Mouse (Mus musculus) ovary, postnatal 10 days (tissue): Measurements from ENCODE around the gene Pip5kl1.

ENCODE experiments used
- DNase-seq: peaks from one replicate; pipeline ENCODE4 v3.0.0; 2022; ENCODE audit warnings: low spot score

Gene Pip5kl1

DNA sequence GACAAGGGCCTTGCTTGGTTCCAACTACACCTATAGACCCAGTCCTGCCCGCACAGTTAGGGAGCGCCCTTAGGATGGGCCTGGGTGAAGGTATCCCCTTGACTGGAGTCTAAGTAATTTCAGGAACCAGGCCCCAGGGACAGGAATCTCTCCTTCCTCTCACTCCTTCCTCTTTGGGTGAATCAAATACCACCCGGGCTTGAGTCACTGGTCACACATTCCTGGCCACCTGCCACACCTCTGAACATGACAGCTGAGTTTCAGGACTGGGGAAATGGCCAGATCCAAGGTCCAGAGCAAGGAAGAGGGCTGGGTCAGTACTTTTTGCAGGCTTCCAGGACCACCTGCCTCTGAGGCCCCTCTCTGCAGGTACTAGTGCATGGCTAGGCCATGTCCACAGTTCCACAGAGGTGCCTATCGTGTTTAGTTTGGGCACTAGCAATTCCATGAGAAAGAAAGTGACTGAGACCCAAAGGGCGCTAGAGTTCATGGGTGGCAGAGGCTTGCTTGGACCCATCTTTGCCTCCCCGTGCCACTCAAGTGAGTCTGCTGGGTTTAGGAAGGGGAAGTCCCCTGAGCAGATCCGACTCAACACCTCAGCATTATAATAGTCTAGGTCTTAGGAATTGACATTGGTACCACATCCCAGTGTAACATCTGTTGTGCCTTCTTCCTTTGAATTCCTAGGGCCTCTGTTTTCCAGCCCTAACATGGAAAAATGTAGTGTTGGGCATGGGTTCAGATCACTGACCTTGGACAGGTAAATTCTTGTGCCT, 26.4 kb upstream of the Pip5kl1 start:
- no peak for DNase-seq

DNA sequence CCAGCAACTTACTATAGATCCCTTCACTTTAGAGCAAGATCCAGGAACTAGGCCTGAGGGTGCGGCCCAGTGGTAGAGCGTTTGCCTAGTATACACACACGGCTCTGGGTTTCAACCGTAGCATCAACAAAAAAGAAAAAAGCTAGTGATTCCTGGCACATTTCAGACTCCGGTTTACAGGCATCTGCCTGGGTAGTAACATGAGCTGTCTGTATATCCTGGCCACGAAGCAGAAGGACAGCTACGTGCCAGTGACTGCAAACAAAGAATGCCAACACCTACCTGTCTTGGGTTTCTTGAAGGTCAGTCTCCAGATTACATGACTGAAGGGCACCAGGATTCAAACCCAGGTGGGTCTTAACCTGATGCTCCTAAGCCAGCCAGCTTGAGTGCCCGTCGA, 25.4 kb upstream of the Pip5kl1 start:
- no peak for DNase-seq

DNA sequence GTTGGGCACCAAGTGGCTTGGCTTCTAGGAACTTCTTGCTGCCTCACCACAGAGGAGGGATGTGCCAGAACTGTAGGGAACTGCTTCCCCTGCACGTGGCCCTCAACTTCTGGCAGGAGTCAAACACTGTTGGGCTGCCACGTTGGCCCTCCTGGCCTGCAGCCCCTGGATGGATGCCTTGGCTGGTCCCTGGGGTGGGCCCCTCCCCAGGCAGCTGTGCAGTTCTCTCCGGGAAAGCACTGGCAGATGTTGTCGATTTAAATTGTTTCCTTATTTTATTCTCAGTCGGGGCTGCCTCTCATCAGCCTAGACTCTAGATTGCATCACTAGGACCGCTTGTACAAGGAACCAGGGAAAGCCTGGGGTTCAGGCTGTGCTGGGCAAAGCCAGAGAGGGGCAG, 24.8 kb upstream of the Pip5kl1 start:
- peak; percentile 48 for DNase-seq

DNA sequence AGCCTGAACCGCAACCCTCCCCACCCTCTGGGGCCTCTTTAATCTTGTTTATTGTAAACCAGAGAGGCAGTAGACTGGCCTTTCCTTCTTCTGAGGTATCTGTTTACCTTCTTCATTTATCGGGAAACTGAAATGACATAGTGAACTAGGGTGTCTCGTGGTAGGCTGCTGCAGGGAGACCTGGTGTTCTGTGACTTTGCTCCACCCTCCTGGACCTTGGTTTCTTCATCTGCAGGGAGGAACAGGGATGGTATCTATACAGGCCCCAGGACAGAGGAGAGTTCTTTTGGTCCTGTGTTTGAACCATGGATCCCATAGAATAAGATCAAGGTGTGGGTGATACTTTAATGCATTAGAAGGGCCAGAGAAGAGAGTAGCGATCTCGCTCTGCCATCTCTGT, 23.4 kb upstream of the Pip5kl1 start:
- no peak for DNase-seq

DNA sequence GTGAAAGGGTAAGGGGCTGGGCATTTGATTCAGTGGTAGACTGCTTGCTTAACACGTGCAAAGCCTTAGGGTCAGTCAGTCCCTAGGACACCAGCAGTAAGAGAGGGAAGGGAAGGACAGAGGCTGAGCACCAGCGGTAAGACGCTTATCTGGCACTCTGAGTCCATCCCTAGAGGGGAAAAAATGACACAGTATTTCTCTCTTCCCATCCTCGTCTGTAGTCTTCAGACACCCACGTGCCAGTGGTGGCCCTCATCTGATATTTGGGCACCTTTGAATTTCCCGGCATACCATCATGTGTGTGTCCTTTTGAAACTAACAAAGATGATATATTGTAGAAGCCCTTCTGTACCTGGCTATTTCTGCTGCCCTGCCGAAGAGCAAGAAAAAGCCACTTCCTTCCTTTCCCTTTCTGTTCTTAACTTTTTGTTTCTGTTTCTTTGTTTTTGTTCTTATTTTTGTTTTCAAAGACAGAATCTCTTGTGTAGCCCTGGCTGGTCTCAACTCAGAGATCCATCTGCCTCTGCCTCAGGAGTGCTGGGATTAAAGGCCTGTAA, 20.9 kb upstream of the Pip5kl1 start:
- DNase-seq = no peak

DNA sequence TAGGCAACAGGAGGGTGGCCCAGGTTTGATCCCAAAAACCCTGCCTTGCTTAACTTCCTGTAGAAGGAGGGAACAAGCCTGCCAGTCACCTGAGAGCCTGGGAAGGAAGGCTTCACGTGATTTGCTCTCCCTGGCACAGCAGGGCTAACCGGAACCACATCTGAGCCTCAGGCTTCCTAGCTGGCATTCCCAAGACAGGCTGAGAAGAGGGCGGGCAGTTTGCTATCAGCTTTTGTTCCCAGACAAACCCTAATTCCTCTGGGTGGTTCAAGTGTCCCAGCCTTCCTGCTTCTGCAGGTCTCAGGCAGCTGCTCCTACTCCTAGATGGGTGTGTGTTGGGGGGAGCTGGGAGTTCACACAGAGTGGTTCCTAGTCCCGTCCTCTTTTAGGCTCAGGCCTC, 19.1 kb upstream of the Pip5kl1 start:
- DNase-seq = no peak

DNA sequence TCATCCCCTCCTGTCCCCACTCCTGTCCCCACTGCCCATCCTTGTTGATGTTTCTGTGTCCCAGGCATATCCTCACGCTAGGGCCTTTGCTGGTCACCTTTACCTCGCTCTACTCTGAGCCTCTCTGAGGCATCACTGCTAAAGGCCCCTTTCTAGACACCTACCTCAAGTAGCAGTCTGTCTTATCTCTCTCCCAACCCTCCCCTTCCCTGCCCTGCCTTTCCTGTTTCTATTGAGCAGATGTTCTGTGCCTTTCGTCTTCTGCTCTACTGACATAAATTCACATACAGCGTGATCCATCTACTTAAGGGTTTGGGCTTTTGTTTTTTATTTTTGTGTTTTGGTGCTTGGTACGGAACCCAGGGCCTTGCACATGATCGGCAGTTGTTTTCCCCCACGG, 18.6 kb upstream of the Pip5kl1 start:
- no peak for DNase-seq

DNA sequence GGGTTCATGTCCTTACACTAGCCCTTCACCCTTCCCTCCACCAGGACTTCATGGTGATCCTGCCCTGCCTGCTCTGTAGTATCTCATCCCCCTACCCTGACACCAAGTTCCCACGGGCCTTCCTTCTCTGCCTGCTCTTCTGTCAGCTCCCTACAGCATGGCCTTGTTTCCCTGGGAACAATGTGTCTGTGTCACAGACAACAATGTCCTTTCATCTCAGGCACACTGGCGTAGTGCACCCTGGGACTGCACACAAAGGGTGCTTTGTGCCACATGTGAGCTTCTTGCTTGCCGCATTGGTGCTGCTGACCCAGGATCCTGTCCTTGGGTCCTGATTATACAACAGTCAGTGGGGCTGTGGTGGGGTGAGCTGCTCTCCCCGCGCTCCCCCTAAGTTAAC, 15.0 kb upstream of the Pip5kl1 start:
- DNase-seq = no peak

DNA sequence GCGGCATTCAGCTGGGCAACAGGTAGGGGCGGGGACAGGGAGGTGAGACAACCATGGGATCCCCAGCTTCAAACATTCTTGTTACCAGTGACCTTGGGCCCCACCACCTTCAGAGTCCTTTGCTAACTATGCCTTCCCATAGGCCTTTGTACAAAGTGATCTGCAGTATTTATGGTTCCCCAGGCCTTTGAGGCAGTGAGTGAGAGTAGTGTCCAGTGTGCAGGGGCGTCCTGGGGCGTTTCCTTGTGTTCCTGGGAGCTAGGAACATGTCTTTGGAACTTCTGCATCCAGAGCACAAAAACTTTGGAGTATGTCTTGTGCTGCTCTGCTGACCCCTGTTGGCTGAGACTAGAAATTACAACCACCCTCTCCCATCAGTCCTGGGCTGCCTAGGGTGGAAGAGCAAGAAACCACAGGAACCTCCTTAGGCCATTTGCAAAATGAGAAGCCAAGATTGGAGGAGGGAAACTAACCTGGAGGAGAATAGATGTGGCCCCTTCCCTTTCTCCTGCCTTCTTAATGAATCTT, 8.0 kb upstream of the Pip5kl1 start:
- DNase-seq = no peak

DNA sequence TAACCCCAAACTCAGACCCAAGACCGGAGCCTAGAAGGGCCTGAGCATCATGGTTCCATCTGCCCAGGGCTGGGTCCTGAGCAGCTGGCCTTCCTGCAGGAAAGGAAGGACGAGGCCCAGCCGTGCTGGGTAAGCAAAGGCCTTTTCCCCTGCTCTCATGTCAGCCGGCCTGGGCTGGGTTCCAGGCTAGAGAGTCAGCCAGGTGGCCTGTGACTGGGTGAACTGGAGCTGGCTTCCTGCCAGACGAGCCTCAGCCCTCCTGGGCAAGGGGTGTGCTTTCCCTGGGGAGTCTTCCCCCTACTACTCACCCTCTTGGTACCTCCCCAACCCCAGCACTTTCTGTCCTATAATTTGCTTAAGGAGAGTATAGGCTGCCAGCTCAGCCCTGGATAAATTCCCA, 6.4 kb upstream of the Pip5kl1 start:
- no peak for DNase-seq

DNA sequence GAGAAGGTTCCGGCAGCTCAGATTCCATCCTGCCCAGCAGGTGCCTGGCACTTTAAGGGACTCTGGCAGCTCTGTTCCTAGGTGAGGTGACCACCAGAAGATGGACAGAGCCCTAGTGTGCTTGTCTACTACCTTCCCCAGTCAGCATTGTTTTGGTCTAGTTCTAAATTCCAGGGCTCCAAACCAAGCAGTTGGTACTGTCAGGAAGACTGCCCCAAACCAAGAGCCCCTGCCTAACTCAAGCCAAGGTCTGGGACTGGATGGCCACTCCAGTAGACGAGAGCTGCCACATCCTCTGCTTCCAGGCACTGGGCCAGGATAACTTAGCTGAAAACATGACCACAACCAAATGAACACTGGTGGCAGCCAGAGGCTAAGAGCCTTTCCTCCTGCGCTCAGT, 5.7 kb upstream of the Pip5kl1 start:
- DNase-seq = no peak

DNA sequence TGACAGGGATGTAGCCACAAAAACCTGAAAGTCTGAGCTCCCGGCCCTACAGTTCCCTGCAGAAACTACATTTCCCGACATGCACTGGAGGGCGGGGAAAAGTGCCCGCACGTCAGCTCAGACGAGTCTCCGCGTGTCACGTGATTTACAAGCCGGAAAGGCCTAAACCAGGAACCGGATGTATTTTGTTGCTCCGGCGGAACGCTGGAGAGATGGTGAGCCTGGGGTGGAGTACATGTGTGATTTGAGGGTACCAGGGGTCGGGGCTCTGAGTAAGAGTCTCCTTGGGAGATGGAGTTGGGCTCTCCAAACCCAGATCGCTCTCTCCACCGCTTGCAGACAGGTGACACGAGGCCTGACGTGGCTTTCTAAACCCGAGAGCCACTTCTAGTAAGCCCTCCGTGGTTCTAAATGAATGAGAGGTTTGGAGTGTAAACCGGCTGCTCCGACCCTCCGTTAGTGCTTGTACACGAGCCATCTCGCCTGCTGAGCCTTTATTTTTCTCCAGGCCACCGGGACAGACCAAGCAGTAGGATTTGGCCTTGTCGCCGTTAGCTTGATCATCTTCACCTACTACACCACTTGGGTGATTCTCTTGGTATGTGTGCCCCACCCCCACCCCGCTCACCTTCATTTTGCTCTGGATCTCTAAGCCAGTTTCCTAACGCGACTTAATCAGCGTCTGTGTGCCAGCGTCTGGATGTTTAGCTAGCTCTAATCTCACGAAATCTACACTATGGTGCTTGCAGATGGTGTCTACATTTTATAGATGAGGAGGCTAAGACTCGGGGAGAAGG, 3.7 kb upstream of the Pip5kl1 start, which contains the start of gene Dpm2:
TSS of gene Dpm2 (plus strand) at position 161 of the 797 bp plus-strand sequence.
- DNase-seq = peak; percentile 70

DNA sequence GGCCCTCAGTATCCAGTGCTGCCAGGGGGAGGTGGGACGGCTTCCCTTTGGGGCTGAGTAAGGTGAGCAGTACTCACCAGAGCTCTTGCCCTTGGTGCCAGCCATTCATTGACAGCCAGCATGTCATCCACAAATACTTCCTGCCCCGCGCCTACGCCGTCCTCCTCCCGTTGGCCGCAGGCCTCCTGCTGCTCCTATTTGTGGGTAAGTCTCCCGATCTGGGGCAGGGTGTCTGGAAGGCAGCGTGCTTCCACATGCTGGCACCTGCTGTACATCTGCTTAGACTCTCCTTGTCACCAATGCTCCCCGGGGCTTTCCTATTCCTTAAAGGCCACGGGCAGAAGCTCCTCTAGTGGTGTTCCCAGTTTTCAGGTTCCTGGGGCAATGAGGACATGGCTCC, 2.4 kb upstream of the Pip5kl1 start:
- no peak for DNase-seq

DNA sequence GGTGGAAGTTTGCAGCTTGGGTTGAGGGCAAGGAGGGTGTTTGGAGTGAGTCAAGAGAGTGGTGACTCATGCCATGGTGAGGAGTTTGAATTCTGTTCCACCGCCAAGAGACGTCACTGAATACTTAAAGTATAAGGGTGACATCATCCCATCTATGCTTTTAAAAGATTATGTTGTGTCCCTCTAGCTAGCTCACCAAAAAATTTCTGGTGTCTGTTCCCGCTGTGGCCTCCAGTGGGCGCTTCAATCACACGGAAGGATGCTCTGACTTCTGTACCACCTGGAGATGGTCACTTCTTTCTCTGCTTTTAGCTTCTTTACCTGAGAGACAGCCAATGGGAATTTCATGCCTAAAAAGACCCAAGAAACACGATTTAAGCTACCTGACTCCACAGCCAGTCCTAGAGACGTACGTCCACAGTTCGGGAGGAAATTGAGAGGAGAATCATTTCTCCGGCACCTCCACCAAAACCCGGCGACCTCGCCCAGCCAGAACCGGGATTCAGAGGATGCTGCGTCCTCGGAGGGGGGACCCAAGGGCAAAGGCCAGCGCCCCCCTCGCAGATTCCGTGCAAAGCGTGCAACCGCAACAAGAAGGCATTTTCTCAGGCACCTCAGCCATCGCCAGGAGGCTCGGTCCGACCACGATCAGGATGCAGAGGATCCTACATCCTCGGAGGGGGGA, 446 bp downstream of the Pip5kl1 start:
- DNase-seq = no peak

DNA sequence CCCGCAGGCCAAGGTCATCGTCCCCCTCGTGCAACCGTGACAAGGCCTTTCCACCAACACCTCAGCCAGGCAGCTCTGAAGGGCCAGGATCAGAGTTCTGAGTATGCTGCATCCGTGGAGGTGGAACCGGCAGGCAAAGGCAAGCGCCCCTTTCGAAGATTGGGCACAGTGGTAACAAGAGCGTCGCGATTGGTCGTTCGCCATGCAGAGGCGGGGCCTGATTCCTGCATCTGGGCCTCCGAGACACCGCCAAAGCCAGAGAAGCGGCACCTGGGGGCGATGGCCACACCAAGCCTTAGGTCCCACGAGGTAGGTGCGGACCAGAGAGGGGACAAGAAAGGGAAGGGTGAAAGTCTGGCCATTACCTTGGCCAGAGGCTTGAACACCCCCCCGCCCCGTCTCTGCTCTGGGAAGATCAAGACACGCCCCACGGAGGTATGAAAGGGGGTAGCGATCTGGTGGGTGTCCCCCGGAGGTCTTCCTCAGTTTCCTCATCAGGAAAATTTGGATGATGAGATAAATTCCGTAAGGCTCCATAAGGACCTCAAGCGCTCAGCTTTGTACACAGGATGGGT, 1.1 kb downstream of the Pip5kl1 start, which contains the start of gene 9430097D07Rik:
TSS of gene 9430097D07Rik (minus strand) at position 99 of the 575 bp plus-strand sequence.
- no peak for DNase-seq

DNA sequence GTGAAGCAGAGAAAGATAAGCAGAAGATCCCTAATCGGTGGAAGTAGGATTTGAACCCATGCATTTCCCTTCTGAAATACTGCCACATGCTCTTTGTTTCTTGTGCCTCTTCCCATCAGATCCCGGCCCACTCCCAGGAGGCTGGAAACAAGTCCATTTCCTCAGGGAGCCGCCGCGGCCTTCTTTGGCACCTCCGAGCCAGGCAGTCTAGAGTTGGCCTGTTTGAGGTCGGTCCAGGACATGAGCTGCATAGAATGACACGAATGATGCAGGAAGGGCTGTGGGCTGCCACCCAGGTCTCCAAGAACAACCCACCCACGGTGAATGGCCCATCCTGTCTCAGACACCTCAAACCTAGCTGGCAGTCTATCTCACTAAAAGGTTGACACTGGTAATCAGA, 1.9 kb downstream of the Pip5kl1 start:
- DNase-seq = no peak

DNA sequence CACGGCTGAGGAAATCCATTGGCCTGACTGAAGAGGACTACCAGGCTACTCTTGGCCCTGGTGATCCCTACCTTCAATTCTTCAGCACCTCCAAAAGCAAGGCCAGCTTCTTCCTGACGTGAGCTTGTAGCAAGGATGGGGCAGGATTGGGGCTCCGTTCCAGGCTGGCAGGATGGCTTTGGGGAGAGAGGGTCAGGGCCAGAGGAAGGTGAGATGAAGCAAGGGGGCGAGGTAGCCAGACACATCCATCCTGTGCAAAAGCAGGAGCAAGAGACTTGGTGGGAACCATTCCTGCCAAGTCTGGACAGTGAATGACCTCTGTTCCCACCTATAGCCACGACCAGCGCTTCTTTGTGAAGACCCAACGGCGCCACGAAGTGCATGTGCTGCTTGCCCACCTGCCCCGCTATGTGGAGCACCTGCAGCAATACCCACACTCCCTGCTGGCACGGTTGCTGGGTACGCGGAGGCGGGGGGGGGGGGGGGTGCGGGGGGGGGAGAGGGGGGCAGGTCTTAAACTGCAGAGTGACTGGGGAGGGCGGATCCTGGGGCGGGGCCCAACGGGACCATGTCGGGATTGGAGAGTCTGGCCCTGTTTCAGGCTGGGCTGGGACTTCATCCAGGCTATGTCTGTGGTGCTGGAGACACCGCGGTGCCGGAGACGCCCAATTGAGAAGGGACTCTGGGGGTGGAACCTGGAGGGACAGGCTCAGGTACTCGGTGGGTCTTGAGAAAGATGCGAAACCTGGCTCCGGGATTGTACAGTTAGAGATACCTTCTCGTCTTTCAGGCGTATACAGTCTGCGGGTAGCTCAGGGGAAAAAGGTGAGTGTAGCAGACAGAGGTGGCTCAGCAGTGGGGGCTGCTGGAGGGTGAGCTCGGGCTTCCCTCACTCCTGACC, 3.8 kb downstream of the Pip5kl1 start:
- no peak for DNase-seq

DNA sequence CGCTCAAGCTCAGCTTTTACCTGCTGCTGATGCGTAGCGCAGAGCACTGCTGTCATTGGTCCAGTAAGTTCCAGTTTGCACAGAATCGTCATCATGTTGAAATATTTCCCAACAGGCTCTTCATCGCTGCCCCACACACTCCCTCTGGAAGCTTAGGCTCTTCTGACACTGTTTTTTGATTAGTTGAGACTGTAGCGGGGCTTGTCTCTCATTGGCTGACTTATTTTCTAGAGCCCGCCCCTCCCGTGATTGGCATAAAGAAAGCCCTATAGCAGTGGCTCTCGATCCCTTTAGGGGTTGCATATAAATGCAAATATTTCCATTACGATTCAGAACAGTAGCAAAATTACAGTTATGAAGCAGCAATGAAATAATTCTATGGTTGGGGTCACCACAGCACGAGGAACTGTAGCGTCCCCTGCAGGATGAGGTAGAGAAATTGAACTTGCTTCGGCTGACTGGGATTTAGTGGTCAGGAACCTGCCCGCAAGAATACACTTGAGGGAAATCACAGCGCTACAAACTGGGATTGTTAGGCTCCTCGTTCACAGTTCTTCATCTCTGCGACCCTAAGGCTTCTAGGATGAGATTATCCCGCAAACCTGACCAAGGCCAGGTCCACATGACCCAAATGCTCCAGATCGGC, 7.0 kb downstream of the Pip5kl1 start:
- no peak for DNase-seq

DNA sequence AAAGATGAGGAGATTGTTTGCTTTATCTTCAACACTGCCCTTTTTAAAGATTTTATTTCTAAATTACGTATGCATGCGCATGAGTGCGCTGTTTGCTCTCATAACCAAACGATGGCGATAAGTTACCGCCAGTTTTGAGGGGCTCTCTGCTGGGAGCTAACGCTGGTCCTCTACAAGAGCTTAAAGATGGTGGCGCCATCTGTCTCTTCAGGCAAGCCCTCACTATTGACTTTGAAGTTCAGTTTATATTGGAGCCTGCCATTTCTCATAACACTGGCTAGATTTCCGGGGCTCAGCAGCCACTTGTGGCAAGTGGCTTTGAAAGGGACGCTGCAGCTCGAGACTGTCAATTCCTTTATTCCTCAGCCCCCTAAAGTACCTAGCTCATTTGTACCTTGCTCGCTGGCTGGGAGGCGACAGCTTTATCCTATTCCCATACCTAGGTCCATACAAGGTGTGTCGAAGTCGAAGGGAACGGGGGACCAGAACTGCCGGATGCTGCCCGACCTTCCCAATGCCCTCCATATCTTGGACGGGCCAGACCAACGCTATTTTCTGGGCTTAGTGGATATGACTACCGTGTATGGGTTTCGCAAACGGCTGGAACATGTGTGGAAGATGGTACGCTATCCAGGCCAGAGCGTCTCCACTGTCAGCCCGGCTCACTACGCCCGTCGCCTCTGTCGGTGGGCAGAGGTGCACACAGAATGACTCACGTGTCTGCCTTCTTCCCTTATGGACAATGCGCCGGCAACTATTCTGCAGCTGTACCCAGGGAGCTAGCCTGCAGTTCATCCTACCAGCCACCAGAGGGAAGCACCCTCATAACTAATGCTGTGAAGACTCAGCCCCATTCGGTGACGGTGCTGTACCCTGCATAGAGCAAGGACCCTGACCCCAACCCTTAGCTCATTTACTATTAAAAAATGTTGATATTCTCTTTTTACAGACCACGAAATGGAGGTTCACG, 8.5 kb downstream of the Pip5kl1 start:
- DNase-seq = no peak
